Mouse (Mus musculus) liver, postnatal 0 days (tissue): ENCODE results near the gene Trim47. TPM values are rescaled to one million over a fixed set of nuclear protein-coding genes. Genes with fewer than 3 reads are reported as not detected.
A peak's percentile ranks its signal among the peaks of the same experiment; 100 is the strongest.

Source experiments
- ATAC-seq: fragments of 200-750 bp; cut with Nextera tagmentation; 2 replicates; pipeline ENCODE4 v1.8.0; 2017; ENCODE audit warnings: mild to moderate bottlenecking, moderate library complexity
- DNase-seq: peaks from one replicate; pipeline ENCODE4 v3.0.0-alpha.2; 2016
- H3K27ac ChIP-seq: fragments of 300-500 bp; sonication (generic); 2 replicates; pipeline ENCODE4 v1.5.1; 2014; ENCODE audit warnings: antibody characterized with exemption, moderate library complexity, mild to moderate bottlenecking, low read depth
- H3K27me3 ChIP-seq: fragments of 300-500 bp; sonication (generic); 2 replicates; pipeline ENCODE4 v1.6.1; 2014; ENCODE audit warnings: low read length, control low read depth, mixed read lengths; ENCODE audit not compliant: insufficient read depth
- H3K36me3 ChIP-seq: fragments of 300-500 bp; sonication (generic); replicated peaks from 2 replicates; pipeline ENCODE4 v1.6.1; 2014; ENCODE audit warnings: mild to moderate bottlenecking, control low read depth, low read length, moderate library complexity, mixed read lengths; ENCODE audit not compliant: insufficient read depth
- H3K4me1 ChIP-seq: fragments of 300-500 bp; sonication (generic); 2 replicates; pipeline ENCODE4 v1.6.1; 2014; ENCODE audit warnings: antibody characterized with exemption, mild to moderate bottlenecking, control low read depth; ENCODE audit not compliant: insufficient read depth
- H3K4me2 ChIP-seq: fragments of 300-500 bp; sonication (generic); 2 replicates; pipeline ENCODE4 v1.6.1; 2014; ENCODE audit warnings: low read depth, mild to moderate bottlenecking, low read length, moderate library complexity, mixed read lengths
- H3K4me3 ChIP-seq: fragments of 300-500 bp; sonication (generic); 2 replicates; pipeline ENCODE4 v1.5.1; 2014; ENCODE audit warnings: low read depth, low read length
- H3K9ac ChIP-seq: fragments of 300-500 bp; sonication (generic); replicated peaks from 2 replicates; pipeline ENCODE4 v1.6.1; 2014; ENCODE audit warnings: mild to moderate bottlenecking, moderate library complexity
- H3K9me3 ChIP-seq: fragments of 300-500 bp; sonication (generic); 2 replicates; pipeline ENCODE4 v1.6.1; 2016; ENCODE audit warnings: mild to moderate bottlenecking, control low read depth, low read length, mixed read lengths
- CTCF ChIP-seq: sonication (generic); IDR thresholded peaks from 2 replicates; pipeline ENCODE4 v1.5.1; 2016; ENCODE audit warnings: antibody characterized with exemption, low read depth
- EP300 ChIP-seq: IDR thresholded peaks from 2 replicates; pipeline ENCODE4 v1.6.1; 2016; ENCODE audit warnings: antibody characterized with exemption, low read depth, mild to moderate bottlenecking
- WGBS: fragments of 180-500 bp; shearing (Covaris S2); extraction: QIAGEN DNeasy Blood & Tissue Kit; methylation state at CpG from one replicate; pipeline ENCODE4 v1.1.7; 2014; ENCODE audit not compliant: insufficient replicate concordance; 5-methylcytosine and 5-hydroxymethylcytosine counted together
- polyA plus RNA-seq: library from polyadenylated mRNA; unstranded; fragments of >200 nt; fragmentation: Nextera tagmentation; extraction: Ambion mirVana; gene quantifications from 2 replicates; pipeline ENCODE4 v1.2.1, GENCODE M21; 2015

Gene Trim47
- polyA plus RNA-seq, 1 experiment from 2014 or later, result 5.7 TPM

- Histone ChIP-seq H3K9me3 (no peaks in the 10 kb centered on the region), H3K4me2 (no peak overlapping the region), H3K27ac (no peak overlapping the region), H3K9ac (no peak overlapping the region), H3K27me3 (no peaks in the 10 kb centered on the region), H3K36me3 (peaks cover 16% of the 10 kb centered on the region), H3K4me3 (no peak overlapping the region), H3K4me1 (peaks cover 26% of the 10 kb centered on the region)
- DNase-seq, result no peak
- peak; percentile 52 for TF ChIP-seq CTCF
- no peak for TF ChIP-seq EP300
- WGBS, result 75% methylated on average over 16 of the region's 16 CpGs
- ATAC-seq, result no peak
Measured at GRCm38 (mm10) chr11:116132366-116133333, 5.6 kb upstream of the Trim47 start.

DNA sequence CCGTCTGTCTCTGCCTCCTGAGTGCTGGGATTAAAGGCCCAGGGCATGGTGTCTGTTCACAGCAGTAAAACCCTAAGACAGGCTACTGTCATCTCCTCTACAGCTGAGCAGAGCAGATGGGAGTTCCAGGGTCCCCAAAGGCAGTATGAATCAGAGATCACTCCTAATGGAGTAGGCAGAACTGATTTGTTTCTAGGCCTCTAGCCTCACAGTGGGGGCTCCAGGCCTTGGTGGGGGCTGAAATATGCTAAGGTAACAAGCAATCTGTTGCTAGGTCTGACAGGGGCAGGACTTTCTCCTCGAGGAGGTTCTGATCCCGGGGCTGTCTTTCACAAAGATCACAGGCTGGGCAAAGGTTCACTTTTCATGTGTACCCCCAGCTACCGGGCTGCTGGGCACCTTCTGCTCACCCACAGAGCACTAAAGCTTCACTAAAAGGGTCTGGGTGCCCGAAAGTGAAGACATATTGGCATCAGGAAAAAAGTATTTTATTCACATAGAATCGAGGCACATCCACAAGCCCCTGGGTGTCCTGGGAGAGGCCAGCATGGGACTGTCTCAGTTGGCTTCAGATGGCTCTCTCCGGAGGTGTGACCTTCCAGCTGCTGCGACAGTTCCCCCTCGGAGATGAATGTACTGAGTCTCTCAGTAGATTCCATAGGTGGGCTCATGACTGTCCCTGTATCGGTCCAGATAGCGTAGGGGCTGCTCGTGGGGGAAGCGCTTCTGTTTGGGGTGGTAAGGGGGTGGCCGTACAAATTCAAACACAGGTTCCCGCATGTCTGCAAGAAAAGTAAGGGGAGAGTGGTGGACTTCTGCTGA lies 4.5 kb upstream of the Trim47 start:
- no peaks in the 10 kb centered on the region for H3K27me3 ChIP-seq
- TF ChIP-seq CTCF (no peak), EP300 (no peak)
- peak overlapping the region; percentile 92 for H3K27ac ChIP-seq

GRCm38 (mm10) chr11:116130488-116131205 lies 3.6 kb upstream of the Trim47 start, which contains the start of gene Trim65:
Gene Trim65 (minus strand): TSS chr11:116131128.
- Histone ChIP-seq H3K27me3 (no peaks in the 10 kb centered on the region), H3K4me1 (peaks cover 26% of the 10 kb centered on the region), H3K9me3 (no peaks in the 10 kb centered on the region), H3K36me3 (peaks cover 20% of the 10 kb centered on the region), H3K9ac (peak within 1 kb of the TSS; percentile 77), H3K27ac (peak within 1 kb of the TSS; percentile 92), H3K4me3 (peak within 1 kb of the TSS; percentile 71), H3K4me2 (peak within 1 kb of the TSS; percentile 84)
- ATAC-seq (peak; percentile 88), DNase-seq (peak; percentile 90)
- TF ChIP-seq EP300 (no peak), CTCF (peak; percentile 100)
- WGBS, result under 1% methylated on average over 63 of the region's 69 CpGs

More for the DNA sequence above, 4.5 kb upstream of the Trim47 start:
- H3K4me1 ChIP-seq, result peaks cover 26% of the 10 kb centered on the region
- H3K4me3 ChIP-seq, result peak overlapping the region; percentile 71
- 78% methylated on average over 15 of the region's 15 CpGs for WGBS
- H3K9me3 ChIP-seq, result no peaks in the 10 kb centered on the region
- H3K9ac ChIP-seq, result peak overlapping the region; percentile 77
- H3K36me3 ChIP-seq, result peaks cover 16% of the 10 kb centered on the region
- peak overlapping the region; percentile 84 for H3K4me2 ChIP-seq
- ATAC-seq, result no peak
- DNase-seq, result peak; percentile 16

DNA sequence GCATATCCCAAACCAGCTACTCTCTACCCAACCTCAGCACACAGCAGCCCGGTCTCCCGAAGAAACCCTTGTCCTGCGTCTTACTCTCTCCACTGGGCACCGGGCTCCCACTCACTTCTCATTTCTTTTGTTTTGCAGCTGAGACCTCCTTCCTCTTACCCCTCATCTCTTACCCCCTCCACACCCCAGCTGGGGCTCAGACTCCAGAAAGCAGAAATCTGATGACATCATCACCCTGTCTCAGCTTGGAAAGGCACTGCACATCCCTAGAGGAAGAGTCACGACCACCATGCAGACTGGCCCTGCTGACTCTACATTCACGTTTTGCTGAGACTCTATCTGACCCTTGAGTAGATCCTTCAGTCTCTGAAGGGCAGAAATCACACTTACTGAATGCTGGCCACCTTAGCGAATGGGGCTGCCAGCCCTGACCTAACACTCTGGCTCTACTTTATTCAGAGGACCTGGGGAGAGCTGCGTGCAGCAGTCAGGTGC lies 3.0 kb upstream of the Trim47 start:
- H3K27ac ChIP-seq, result peak overlapping the region; percentile 92
- DNase-seq (no peak), ATAC-seq (peak; percentile 15; the same call in 1 of the 2 replicates)
- TF ChIP-seq CTCF (no peak), EP300 (no peak)
- 22% methylated on average over 8 of the region's 8 CpGs for WGBS
- H3K4me3 ChIP-seq, result peak overlapping the region; percentile 71
- H3K4me2 ChIP-seq, result peak overlapping the region; percentile 84
- no peaks in the 10 kb centered on the region for H3K27me3 ChIP-seq
- H3K9ac ChIP-seq, result peak overlapping the region; percentile 77
- H3K4me1 ChIP-seq, result peaks cover 26% of the 10 kb centered on the region
- peaks cover 26% of the 10 kb centered on the region for H3K36me3 ChIP-seq
- H3K9me3 ChIP-seq, result no peaks in the 10 kb centered on the region

DNA sequence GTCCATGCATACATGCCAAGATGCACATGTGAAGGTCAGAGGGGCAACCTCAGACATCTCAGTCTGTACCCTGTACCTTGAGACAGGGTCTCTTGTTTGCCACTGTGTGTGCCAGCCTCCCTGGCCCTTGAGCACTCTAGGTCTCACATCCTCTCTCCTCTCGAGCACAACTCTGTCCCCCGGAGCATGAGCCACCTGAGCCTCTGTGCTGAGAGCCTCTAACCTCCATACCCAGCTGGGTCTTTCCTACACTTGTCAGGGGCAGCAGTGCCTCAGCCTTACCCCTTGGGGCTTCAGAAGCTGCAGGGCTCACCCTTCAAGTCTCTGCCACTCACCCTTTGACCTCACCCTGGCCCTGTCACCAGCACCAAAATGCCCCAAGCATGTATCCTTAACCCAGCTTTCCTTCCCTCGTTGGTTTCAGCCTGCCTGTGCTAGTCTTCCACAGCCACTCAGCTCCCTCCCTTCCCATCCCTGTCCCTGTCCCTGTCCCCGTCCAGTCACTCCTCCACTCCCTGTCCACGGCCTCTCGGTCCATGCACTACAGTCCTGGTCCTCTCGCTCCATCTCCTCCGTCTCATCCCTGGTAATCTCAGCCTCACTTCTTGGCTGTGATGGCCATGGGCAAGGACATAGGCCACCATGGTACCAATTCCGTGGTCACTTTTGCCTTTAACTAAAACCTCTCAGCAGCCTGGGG lies 2.2 kb upstream of the Trim47 start:
- Histone ChIP-seq H3K9ac (0 out of 2 replicates have a peak overlapping the region, but pooled peaks have one; percentile 32), H3K36me3 (peaks cover 25% of the 10 kb centered on the region; the same call in 1 of the 2 replicates), H3K4me1 (peaks cover 26% of the 10 kb centered on the region), H3K4me3 (0 out of 2 replicates have a peak overlapping the region, but pooled peaks have one; percentile 71), H3K27me3 (no peaks in the 10 kb centered on the region), H3K9me3 (no peaks in the 10 kb centered on the region), H3K4me2 (peak overlapping the region; percentile 84), H3K27ac (no peak overlapping the region)
- 80% methylated on average over 9 of the region's 9 CpGs for WGBS
- DNase-seq (no peak), ATAC-seq (no peak)
- TF ChIP-seq CTCF (no peak), EP300 (no peak)
